Mouse (Mus musculus) layer of hippocampus, adult 8-10 months (tissue): ENCODE data around the gene Txndc9. TPM values are rescaled to one million over a fixed set of nuclear protein-coding genes. Genes with fewer than 3 reads are reported as not detected.

Source experiments
- DNase-seq, 2 experiments: peaks; one replicate each; pipeline ENCODE4 v3.0.0; 2022; ENCODE audit warnings: low spot score in 2 of 2
- total RNA-seq, 4 experiments: library from RNA; stranded (reverse); gene quantifications; 2 replicates each; pipeline ENCODE4 v1.2.4; 2022

Gene Txndc9
- 10 to 100 TPM; 59.6 to 69.7 (median 65.4) TPM for total RNA-seq

DNA sequence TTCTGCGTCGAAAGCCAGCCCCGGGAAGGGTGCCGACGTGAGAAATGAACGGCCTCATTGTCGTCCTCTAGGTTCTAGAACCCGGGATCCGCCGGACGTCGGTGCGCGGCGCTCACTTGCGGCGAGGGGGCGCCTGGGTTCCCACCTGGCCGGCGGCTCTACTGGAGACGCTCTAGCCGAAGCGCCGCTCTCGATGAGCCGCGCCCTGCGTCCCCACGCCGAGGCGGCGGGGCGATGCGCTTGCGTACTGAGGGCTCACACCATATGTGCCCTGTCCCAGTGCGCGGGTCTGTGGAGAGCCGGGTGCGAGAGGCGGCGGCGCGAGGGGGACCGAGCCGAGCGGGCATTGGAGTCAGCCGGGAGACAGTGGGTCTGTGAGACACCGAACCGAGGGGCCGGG is at the start of gene Txndc9, which contains the start of gene Eif5b:
TSS of gene Txndc9 (minus strand) at position 27 of the 400 bp plus-strand sequence.
TSS of gene Eif5b (plus strand) at position 144 of the 400 bp plus-strand sequence.
- peak; percentile 93 to 95 for DNase-seq

DNA sequence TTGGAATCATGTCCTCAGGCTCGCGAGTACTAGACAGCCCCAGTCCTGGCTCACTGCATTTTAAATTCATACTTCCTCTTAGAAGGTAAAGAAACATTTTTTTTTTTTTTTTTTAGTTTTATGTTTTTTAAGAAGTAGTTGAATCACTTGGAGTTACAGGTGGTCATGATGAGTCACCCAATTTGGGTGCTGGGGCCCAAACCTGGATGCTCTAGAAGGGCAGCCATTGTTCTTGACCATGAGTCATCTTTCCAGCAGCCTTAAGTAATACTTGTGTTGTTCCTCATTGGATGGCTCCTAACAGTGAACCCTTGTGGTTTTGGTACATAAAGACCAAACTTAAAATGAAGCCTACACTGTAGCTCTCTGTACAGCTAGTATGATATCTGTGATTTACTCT is 41.2 kb upstream of the Txndc9 start:
- DNase-seq: no peak

DNA sequence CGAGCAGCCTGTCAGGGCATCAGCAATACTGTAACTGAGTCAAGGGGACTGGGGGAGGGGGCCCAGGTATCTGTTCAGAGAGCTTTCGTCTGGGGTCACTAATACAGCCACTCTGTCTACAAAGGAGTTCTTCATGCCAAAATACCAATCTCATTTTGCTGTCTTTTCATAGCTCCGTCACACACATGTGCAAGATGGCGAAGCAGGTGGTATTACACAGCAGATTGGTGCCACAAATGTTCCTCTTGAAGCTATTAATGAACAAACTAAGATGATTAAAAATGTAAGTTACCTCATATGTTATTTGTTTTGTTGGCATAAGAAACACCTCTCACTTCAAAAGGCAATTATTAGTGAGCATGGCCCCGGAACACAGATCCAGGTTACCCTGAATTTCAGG is 39.7 kb upstream of the Txndc9 start:
- peak; percentile 39 to 56 for DNase-seq

DNA sequence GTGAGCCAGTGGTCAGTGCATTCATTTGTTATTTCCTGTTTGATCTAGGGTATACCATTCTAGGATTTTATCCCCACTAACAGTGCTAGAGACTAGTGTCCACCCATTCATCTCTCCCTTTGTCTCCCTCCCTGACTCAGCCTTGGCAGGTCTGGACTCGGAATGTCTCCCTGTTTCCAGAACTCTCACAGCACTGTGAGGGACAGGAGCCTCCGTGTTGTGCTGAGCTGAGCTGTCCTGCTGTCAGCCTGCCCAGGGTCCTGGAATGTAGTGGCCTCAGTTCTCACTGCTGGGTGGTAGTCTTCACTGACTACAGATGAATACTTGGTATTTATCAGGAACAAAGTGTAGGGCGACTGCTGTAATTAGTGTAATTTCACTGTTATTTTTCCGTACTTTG is 37.8 kb upstream of the Txndc9 start:
- no peak for DNase-seq

DNA sequence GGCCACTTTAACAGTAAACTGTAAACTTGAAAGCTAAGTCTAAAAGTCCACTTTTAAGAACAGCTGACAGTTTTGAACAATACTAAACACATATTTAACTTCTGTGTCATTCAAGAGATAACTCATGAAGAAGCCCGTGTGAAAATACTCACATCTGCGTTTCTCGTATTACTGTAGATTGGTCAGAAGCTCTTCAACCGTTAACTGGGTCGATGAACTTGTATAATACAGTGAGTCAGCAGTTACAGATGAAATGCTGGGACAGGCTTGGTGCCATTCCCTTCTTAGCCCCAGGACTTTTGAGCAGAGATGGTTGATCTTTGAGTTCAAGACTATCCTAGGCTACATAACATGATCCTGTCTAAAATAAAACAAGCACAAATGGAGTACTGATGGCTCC is 33.7 kb upstream of the Txndc9 start:
- DNase-seq: no peak

DNA sequence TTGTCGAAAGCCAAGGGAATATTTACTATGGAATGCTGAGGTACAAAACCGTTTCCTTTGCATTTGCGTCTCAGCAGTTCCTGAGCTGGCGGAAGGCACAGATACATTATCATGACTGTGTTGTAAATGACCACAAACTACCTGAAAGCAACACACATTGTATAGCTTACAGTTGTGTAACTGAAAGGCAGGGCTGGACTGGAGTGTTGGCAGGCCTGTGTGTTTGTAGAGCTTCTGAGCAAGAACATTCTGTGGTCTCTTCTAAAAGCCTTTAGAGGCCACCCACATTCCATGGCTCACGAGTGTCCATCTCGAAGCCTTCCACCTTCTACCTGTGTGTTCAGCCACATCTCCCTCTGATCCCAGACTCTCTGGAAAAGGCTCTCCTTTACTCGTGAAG is 29.6 kb upstream of the Txndc9 start:
- DNase-seq: no peak

DNA sequence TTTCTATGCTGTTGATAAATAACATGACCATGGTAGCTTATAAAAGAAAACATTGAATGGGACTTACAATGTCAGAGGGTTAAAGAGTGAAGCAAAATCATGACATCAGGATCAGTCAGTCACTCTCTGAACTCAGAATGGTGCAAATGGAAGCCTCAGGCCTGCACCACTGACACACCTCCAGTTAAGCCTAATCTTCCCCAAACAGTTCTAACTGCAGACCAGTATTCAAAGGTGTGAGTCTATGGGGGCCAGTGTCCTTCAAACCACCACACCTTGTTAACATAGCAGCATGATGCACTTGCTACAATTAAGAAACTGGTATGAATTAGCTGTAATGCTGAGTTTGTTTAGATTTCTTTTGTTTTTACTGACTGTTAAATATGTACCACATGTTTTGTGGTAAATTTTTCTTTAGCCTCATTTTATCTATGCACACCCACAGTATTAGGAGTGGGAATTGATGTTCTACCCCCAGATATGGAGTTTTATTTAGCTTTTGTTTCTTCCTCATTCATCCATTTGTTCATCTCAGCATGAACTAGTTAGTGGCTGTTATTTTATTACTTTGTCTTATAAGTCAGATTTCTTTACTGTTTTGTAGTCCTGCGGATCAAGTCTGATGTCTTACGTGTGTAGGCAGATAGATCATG is 17.0 kb upstream of the Txndc9 start:
- DNase-seq: no peak

DNA sequence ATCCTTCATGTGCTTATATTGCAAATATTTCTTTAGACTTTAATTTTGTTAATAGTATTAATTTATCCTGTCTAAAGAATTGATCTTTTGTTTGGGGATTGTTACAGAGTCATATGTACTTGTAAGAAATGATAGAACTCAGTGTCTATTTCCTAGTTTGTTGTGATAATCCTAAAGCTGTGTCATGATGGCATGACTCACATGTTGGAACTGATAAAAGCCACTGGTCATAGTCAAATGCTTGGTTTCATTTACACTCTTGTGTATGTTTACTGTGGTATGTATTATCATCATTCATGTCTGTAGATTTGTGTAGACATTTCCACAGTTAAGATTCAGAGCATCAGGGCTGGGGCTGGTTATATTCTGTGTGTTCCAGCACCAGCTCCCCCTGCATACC is 14.8 kb upstream of the Txndc9 start:
- DNase-seq: no peak

DNA sequence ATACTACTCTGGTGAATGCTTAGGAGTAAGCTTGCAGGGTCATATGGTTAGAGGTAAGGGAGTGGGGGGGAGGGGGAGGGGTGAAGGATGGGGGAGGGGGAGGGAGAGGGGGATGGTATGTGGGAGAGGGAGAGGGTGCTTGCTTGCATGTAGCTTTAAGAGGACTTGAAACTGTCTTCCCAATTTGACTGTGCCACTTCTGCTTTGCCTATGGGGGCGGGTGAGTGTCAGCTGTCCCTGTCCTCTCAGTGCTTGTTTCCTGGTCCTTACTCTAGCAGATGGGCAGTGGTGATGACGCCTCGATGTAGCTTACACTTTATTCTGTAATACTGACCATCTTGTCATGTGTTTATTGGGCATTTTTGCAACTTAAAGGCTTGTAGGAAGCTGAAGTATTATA is 14.4 kb upstream of the Txndc9 start:
- no peak for DNase-seq

DNA sequence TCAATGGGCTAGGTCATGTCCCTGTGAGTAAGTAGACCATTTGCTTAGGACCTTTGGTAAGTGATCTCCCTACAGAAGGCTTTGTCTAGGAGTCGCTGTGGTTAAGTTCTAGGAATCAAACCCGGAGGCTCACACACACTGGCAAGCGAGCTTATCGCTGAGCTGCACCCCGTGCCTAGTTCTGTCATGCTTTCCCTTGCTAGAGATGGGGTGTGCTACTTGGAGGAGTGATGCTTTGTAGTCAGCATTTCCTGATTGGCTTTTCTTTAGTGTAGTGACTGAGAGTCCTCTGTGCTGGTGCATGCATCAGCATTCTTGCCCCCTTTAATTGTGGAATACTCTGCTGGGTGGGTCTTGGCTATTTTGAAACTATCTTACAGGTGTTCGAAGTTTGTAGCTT is 14.0 kb upstream of the Txndc9 start:
- no peak for DNase-seq

DNA sequence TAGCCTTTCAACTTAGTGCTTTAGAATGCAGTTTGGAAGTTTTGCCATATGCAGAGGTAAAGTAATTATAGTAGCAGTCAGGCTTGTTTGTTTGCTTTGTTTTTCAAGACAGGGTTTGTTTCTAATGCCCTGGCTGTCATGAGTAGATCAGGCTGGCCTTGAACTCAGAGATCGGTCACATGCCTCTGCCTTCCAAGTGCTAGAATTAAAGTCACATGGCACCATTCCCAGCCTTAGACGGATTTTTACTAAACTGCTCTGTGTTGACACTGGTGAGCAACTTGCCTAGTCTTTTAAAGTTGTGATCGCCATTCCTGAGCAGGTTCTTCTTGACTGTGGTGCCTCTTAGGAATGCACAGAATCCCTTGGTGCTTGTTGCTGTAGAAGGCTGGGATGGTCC is 9.0 kb upstream of the Txndc9 start:
- no peak for DNase-seq

DNA sequence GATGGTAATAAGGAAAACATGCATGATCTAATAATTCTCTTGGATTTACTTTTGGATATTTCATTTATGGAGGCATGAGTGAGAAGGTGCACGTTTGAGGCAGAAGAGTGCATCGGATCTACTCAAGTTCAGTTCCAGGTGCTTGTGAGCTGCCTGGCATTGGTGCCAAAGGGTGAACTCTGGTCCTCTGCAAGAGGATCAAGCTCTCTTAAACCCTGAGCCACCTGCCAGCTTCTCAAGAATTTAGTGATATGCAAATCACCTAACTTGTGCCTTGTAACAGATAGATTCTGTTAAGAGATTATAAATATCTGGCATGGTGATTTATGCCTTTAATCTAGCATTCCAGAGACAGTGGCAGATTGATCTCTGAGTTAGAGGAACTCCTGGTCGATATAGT is 5.4 kb upstream of the Txndc9 start:
- DNase-seq: no peak

DNA sequence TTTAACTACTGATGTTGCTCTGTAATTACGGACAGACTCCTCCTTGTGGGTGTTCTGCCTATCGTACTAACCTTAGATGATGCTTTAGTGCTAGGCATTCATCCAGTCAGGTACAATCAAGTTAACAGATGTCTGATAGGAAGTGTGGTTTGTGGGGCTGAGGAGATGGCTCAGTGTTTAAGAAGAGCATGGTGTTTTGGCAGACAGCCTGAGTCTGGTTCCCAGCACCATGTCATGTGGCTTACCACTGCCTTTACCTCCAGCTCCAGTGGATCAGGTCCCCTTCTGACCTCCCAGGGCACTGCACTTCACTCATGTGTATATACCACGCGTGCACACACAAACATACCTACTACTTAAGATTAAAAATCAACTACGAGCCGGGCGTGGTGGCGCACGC is 4.3 kb upstream of the Txndc9 start:
- no peak for DNase-seq

DNA sequence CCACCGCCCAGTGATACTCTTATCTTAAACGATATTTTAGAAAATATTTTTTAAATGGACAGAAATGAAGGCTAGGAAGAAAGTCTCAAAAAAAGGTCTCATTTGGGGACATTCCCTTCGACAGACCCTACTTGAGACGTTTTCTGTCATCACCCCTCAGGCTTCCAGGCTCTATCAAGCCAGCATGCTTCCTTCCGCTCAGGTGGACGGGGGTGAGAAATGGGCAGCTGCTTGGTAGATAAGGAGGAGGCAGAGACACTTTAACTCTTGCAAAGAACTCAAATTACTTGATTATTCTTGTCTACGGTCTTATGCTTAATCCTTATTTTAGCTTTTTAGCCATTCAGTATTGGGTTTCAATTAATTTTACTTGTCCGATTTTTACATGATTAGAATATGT is 3.2 kb upstream of the Txndc9 start:
- DNase-seq: no peak

DNA sequence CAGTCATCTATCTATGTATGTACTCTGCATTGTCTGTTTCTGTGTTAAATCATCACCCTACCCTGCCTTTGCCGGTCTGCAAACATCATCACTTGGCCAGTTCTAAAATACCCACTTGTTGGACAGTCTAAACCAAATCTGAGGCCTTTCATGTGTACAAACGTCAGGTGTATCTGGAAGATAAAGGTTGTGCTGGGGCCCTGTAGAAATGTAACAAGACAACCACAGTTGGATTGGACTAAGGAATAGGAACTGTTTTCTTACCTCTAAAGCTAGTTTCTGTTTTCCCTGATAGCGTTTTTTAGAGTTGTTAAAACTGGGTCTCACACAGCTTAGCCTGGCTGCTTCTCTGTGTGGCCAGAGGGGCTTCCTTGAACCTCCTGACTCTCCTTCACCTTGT is 1.9 kb upstream of the Txndc9 start:
- no peak for DNase-seq

DNA sequence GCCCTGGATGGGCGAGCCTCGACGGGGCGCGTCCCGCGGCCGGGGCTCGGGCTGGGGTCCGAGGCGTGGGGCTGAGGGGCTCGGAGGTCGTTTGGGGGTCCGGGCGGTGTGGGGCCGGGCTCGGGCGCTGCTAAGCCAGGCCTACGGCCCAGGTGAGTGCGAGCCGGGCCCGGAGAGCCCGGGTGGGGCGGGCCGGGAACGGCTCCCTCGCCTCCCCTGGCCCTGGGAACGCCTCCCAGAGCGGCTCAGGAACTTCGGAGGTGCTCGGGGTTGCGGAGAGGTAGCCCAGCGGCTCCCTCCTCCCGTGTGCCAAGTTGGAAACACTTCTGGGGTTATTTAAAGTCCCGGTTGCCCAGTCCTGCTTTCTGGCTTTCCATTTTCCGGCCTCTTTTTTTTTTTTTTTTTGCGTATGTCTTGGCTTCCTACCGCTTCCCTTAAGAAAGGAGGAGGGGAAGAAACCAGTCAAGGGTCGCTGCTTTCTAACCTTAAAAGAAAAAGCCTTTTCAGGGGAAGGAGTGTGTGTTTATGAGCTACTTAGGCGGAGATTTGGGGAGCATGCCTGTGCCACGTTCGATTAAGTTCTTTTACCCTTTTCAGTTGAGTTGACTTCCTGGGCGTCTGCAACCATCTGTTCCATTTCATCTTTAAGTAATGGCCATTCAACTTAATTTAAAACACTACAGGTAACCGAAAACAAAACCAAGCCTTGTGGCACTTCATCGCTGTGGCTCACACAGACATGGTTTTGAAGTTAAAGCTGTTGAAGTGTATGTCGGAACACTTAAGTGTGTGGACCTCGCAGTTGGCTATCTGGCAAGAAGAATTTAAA is 892 bp upstream of the Txndc9 start:
- no peak for DNase-seq

DNA sequence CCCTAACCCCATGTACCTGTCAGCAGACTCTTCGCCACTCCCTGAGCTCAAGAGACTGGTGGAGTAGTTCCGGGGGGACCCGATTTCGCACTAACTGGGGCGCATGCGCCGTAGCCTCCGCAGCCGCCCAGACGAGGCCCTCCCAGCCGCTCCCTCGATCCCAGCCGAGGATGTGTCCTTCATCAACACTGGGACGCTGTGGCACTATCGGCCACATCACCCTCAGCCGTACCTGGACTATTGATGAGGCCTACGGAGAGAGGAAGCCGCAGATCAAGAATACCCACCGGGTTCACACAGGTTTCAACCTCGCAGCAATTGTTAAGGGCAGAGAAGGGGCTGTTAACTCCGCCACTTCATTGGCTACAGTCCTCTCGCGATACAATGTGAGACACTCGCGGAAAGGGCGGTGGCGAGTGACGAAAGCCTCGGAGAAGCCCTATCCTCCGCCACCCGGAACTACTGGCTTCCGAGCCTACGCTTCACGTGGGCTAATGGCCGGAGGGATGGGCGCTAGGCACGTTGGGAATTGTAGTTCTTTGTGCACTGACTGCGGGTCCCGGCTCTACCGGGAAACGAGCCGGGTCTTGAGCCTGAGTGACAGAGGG is 712 bp downstream of the Txndc9 start:
- DNase-seq: peak; percentile 98 to 99

DNA sequence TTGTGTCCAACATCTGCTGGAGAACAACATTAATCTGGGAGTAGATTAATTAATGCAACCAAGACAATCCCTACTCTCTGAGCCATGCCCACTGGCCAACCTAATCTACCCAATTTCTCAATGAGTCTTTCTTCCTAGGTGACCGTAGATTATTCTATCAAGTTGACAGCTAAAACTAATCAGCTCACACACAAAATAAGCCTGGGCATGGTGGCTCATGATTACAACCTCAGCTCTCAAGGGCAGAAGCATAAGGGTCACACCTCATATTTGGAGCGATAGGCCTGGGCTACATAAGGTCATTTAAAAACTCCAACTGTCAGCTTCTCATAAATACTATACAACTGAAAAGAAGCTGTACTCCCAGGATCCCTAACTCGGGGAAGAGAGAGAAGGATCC is 1.5 kb downstream of the Txndc9 start:
- no peak for DNase-seq

DNA sequence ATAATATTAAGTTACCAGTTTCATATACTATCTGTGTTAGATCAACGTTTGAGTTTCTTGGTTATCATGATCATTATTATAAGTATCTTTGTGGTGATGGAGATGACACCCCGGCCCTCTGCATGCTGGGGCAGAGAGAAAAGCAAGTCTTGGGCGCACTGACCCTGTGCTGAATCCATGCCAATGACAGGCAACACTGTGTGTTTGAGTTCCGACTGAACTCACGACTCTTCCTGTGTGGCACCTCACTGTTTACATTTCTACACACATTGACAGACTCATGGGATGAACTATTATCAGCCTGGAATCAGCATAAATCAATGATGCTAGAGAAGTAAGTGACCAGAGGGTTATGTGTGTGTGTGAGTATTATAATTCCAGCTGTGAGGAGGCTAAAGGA is 9.8 kb downstream of the Txndc9 start:
- DNase-seq: no peak

DNA sequence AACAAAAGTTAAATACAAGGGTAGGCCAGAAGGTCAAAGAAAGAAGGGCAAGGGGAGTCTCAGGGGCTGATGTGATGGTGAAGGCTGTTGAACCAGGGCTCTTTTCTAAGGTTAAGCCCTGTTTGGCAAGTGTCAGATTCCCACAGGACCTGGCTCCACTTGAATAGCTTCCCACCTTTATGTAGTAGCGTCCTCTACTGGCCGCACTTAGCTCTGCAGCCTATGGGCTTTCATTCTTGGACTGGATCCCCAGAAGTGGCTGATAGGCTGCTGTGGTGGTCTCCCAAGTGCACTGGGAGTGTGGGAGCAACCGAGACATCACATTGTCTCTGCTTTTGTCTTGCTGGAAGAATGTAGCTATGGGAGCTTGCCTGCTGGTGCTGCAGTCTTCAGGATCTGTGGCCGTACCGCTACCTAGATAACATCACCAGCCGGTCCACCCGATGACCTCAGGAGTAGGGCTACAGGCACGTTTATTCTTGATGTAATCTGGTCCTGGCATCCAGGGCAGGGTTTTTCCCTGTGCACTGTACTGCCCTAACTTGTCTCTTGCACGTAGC is 11.8 kb downstream of the Txndc9 start:
- peak in 1 of 2 experiments; percentile 34 for DNase-seq

DNA sequence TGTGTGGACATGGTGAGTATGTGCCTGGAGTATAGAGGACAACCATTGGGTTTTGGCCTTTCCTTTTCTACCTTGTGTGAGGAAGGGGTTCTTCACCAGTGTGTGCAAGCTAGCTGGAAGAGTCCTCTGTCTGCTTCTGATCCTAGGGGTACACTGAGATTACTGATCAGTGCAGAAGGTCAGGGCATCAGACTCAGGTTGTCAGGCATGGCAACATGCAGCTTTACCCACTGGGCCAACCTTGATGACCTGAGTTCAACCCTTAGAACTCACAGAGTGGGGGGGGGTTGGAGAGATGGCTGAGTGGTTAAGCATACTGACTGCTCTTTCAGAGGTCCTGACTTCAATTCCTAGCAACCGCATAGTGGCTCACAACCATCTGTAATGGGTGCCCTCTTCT is 13.4 kb downstream of the Txndc9 start:
- DNase-seq: no peak

DNA sequence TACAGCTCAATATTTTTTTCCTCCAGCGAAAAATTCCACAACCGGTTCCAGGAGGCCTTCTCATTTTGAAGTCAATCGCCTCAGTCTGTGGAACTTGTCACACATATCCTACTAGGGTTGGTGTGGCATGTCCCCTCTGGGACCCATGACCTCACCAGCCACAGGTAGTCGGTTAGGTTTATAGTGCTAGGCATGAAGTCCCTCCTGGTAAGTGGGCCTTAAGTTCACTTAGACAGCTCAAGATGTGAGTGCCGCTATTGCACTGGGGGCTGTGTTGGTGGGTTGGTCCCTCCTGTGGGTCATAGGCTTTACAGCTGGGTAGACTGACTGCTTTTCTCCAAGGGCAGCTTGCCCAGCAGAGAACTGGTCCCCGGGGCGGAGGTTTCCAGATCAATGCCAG is 20.4 kb downstream of the Txndc9 start:
- DNase-seq: no peak
